ENCODE assay signal across 17 mouse cellular contexts in genomic region chr1:156859156-156859555, GRCm38 (mm10).
"Had no signal": no experiment of that assay in that cellular context is flagged by ENCODE, and none has a peak within 500 bp of the region (broad histone marks: within the 10 kb centered on the region; RNA-seq: fewer than 3 reads in every experiment).

No protein-coding gene starts in this region.

- DNase-seq: gastrocnemius, adult 2 months; gastrocnemius, postnatal 10 days; gastrocnemius, postnatal 36 days; heart, adult 18-20 months; heart, postnatal 10 days; heart, postnatal 4 days; kidney, adult 11 months; kidney, adult 2 months; kidney, adult 9 months; kidney, postnatal 14 days; kidney, postnatal 36 days; layer of hippocampus, adult 9-11 months; layer of hippocampus, postnatal 36 days; left cerebral cortex, postnatal 4 days had no signal

- ATAC-seq: hindbrain, embryonic 16.5 days; intestine, embryonic 16.5 days; liver, embryonic 12.5 days had no signal
